Mouse (Mus musculus) intestine, postnatal 0 days (tissue): ENCODE measurements around the gene Tns1. TPM values are rescaled to one million over a fixed set of nuclear protein-coding genes. Genes with fewer than 3 reads are reported as not detected.
A peak's percentile ranks its signal among the peaks of the same experiment; 100 is the strongest.

Experiments
- ATAC-seq: fragments of 200-750 bp; cut with Nextera tagmentation; 2 replicates; pipeline ENCODE4 v1.8.0; 2017; ENCODE audit warnings: mild to moderate bottlenecking, moderate TSS enrichment, moderate library complexity
- H3K27ac ChIP-seq: fragments of 300-500 bp; sonication (generic); 2 replicates; pipeline ENCODE4 v1.5.1; 2014; ENCODE audit warnings: mild to moderate bottlenecking, low read depth, low read length, moderate library complexity
- H3K27me3 ChIP-seq: fragments of 300-500 bp; sonication (generic); replicated peaks from 2 replicates; pipeline ENCODE4 v1.6.1; 2014; ENCODE audit warnings: low read length, mixed read lengths; ENCODE audit not compliant: control insufficient read depth, insufficient read depth
- H3K36me3 ChIP-seq: fragments of 300-500 bp; sonication (generic); 2 replicates; pipeline ENCODE4 v1.6.1; 2014; ENCODE audit warnings: mild to moderate bottlenecking, moderate library complexity; ENCODE audit not compliant: control insufficient read depth, insufficient read depth
- H3K4me1 ChIP-seq: fragments of 300-500 bp; sonication (generic); replicated peaks from 2 replicates; pipeline ENCODE4 v1.6.1; 2014; ENCODE audit warnings: antibody characterized with exemption, low read length, mixed read lengths; ENCODE audit not compliant: control insufficient read depth, insufficient read depth
- H3K4me2 ChIP-seq: fragments of 300-500 bp; sonication (generic); replicated peaks from 2 replicates; pipeline ENCODE4 v1.6.1; 2014; ENCODE audit warnings: low read depth, mild to moderate bottlenecking, moderate library complexity
- H3K4me3 ChIP-seq: fragments of 300-500 bp; sonication (generic); 2 replicates; pipeline ENCODE4 v1.5.1; 2014; ENCODE audit warnings: low read depth, low read length
- H3K9ac ChIP-seq: fragments of 300-500 bp; sonication (generic); 2 replicates; pipeline ENCODE4 v1.6.1; 2014; ENCODE audit warnings: mild to moderate bottlenecking, low read depth, low read length
- H3K9me3 ChIP-seq: fragments of 300-500 bp; sonication (generic); 2 replicates; pipeline ENCODE4 v1.6.1; 2016; ENCODE audit warnings: mixed run types; ENCODE audit not compliant: control insufficient read depth
- CTCF ChIP-seq: sonication (generic); IDR thresholded peaks from 2 replicates; pipeline ENCODE4 v1.5.1; 2016; ENCODE audit warnings: low read depth, mild to moderate bottlenecking, control low read depth, antibody characterized with exemption, moderate library complexity
- WGBS: fragments of 180-500 bp; shearing (Covaris S2); extraction: QIAGEN DNeasy Blood & Tissue Kit; methylation state at CpG from one replicate; pipeline ENCODE4 v1.1.7; 2014; 5-methylcytosine and 5-hydroxymethylcytosine counted together
- polyA plus RNA-seq: library from polyadenylated mRNA; unstranded; fragments of >200 nt; fragmentation: Nextera tagmentation; extraction: Ambion mirVana; gene quantifications from 2 replicates; pipeline ENCODE4 v1.2.1, GENCODE M21; 2015

Tns1 gene
- polyA plus RNA-seq, 1 experiment from 2014 or later, result 21.5 TPM

DNA sequence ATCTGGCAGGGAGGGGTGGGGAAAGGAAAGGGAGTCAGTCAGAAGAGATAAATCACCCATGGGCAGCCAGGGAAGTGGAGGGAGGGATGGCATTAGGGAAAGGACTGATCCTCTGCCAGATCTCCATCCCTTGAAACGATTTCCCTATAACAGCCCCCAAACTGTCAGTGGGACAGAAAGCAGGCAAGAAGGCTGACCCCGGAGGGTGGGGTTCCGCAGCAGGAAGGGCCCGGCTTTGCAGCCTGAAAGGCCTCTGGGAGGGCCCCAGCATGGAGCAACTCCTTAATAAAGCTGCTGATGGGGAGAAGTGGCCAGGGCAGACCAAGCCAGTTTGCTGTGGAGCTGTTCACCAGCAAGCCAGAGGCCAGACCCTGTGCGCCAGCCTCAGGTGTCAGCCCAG is 151.5 kb downstream of the Tns1 start:
- Histone ChIP-seq H3K36me3 (peaks cover 14% of the 10 kb centered on the region; the same call in 1 of the 2 replicates), H3K4me3 (no peak overlapping the region), H3K4me1 (peaks cover 7% of the 10 kb centered on the region; the same call in 1 of the 2 replicates), H3K9ac (no peak overlapping the region), H3K27ac (no peak overlapping the region), H3K9me3 (no peaks in the 10 kb centered on the region), H3K4me2 (no peak overlapping the region), H3K27me3 (no peaks in the 10 kb centered on the region)
- no peak for TF ChIP-seq CTCF
- ATAC-seq, result no peak
- 49% methylated on average over 5 of the region's 5 CpGs for WGBS

DNA sequence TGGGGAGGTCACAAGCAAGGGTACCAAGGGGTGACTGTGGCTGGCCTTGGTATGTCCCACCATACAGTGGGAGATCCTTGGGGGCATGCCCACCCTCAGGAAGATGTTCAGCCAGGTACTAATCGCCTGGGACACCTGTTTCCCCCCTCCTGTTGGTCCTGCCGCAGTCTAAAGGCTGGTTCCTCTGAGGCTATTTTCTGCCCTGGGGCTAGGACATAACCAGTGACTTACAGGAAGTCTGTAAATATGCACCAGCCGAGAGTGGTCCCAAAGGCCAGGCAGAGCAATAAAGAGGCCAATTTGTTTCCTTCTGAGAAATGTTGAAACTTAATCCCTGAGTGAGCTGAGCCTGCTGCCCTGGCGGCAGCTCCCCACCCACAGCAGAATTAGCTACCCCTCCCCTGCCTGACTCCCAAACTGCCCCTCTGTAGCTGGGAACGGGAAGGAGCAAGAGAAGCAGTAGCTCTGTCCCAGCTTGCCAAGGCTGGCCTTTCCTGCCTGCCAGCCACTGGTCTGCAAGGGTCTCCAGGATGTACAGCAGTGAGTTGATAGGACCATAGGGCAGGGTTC is 154.0 kb downstream of the Tns1 start:
- H3K9ac ChIP-seq, result no peak overlapping the region
- no peak for TF ChIP-seq CTCF
- H3K4me1 ChIP-seq, result peaks cover 9% of the 10 kb centered on the region; the same call in 1 of the 2 replicates
- WGBS, result 9% methylated on average over 5 of the region's 5 CpGs
- ATAC-seq, result 0 out of 2 replicates have a peak, but pooled peaks have one; percentile 23
- H3K27ac ChIP-seq, result no peak overlapping the region
- no peaks in the 10 kb centered on the region for H3K27me3 ChIP-seq
- no peak overlapping the region for H3K4me2 ChIP-seq
- no peak overlapping the region for H3K4me3 ChIP-seq
- no peaks in the 10 kb centered on the region for H3K9me3 ChIP-seq
- peaks cover 7% of the 10 kb centered on the region; the same call in 1 of the 2 replicates for H3K36me3 ChIP-seq

DNA sequence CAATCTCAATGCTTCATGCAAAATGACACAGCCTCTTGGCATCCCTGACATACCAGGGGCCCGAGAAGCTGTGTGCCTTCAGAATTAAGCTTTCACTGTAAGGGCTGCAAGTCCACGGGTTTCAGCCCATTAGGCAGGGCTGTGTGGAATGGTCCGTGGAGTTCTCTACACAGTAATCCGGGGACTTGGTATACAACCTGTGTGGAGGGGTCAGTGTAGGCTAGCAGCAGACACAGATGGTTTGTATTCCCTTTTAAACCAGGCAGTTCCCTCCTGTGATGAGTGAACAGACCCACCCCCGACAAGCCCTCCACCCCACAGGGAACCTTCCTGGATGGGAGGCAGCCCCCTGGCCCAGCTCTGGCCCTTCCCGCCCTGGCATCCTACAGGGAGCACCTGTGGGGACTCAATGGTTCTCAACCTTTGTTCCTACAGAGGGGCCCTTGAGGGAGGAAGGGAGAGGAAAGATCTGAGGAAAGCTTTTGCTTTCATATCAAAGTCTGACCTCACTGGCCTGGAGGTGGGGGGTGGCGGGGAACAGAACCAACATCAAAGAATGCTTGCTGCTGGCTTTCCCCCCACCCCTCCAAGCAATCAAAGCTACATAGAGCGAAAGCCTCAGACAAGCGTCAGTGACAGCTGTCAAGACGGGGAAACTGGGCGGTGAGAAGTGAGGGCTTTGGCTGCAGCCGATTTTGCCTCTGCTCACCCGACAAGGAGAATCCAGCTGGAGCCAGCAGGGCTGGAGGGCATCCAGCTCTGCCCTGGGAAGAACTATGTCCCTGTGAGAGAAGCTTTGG is 155.3 kb downstream of the Tns1 start:
- ATAC-seq, result peak; percentile 72
- no peak for TF ChIP-seq CTCF
- no peak overlapping the region for H3K4me3 ChIP-seq
- H3K9me3 ChIP-seq, result no peaks in the 10 kb centered on the region
- 29% methylated on average over 13 of the region's 13 CpGs for WGBS
- H3K4me1 ChIP-seq, result peaks cover 9% of the 10 kb centered on the region; the same call in 1 of the 2 replicates
- no peak overlapping the region for H3K27ac ChIP-seq
- H3K9ac ChIP-seq, result no peak overlapping the region
- H3K27me3 ChIP-seq, result no peaks in the 10 kb centered on the region
- H3K36me3 ChIP-seq, result peaks cover 6% of the 10 kb centered on the region; the same call in 1 of the 2 replicates
- peak overlapping the region; percentile 51 for H3K4me2 ChIP-seq

DNA sequence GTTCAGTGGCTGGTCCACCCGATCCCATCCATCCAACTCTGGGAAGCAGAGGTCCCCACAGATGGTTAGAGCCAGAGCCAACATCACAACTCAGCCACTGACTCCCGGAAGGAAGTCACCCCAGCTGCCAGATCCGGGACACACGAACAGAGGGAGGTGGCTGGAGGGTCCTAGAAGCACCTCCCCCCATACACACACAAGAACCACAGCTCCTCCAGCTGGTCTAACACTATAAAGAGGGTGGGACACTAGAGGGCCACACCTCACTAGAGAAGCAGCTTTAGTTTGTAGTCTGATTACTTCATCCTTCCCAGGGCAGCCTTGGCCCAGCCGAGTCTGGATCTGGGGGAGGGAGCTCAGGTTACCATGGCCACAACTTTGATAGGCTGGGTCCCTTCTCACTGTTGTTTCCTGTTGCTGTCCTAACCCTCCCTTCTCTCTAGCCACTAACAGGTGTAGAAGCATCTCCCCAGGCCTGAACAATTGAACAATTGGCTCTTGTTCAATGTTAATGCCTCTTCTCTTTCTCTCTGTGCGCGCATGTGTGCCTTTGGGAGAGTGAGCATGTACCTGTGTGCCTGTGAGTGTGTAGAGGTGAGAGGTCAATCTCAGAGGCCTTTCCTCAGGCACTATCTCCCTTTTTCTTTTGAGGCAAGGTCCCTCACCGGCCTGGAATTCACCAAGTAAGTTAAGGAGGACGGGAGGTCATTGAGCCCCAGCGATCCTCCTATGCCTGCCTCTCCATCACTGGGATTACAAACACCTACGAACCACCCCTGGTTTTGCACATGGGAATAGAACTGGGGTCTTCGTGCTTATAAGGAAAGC is 157.6 kb downstream of the Tns1 start:
- no peak overlapping the region for H3K4me2 ChIP-seq
- no peaks in the 10 kb centered on the region for H3K27me3 ChIP-seq
- 0 out of 2 replicates have a peak, but pooled peaks have one; percentile 8 for ATAC-seq
- no peak overlapping the region for H3K4me3 ChIP-seq
- no peak overlapping the region for H3K9ac ChIP-seq
- H3K36me3 ChIP-seq, result peaks cover 6% of the 10 kb centered on the region; the same call in 1 of the 2 replicates
- H3K27ac ChIP-seq, result no peak overlapping the region
- no peaks in the 10 kb centered on the region for H3K9me3 ChIP-seq
- TF ChIP-seq CTCF, result peak; percentile 60
- 58% methylated on average over 12 of the region's 12 CpGs for WGBS
- peaks cover 15% of the 10 kb centered on the region for H3K4me1 ChIP-seq

DNA sequence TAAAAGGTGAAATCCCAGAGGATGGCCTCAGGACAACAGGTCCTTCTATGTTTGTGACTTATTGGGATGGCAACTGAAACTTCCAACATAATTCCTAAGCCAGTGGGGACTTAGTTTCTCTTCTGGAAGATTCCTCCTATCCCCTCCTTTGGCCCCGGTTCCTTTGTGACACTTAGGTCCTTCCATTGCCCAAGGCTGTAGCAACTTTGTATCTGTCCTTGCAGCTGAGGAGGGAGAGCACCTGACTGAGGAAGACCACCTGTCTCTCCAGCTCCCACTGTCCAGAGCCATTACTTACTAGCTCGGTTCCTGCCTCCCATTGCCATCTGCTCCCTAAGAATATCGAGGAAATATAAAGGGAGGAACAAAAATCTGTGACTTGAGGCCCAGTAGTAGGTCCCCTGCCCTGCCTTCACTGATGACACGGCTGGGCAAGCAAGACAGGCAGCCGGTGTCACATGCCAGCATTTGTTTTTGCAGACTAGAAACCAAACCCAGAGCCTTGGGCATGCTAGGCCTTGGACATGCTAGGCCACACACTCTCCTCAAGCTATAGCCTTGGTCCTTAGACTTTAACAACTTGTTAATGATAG is 160.0 kb downstream of the Tns1 start:
- peaks cover 6% of the 10 kb centered on the region; the same call in 1 of the 2 replicates for H3K36me3 ChIP-seq
- H3K27me3 ChIP-seq, result no peaks in the 10 kb centered on the region
- H3K4me2 ChIP-seq, result no peak overlapping the region
- H3K4me1 ChIP-seq, result peaks cover 15% of the 10 kb centered on the region
- H3K9me3 ChIP-seq, result no peaks in the 10 kb centered on the region
- H3K4me3 ChIP-seq, result no peak overlapping the region
- no peak for ATAC-seq
- 79% methylated on average over 5 of the region's 5 CpGs for WGBS
- H3K27ac ChIP-seq, result peak overlapping the region; percentile 61; the same call in 1 of the 2 replicates
- TF ChIP-seq CTCF, result no peak
- H3K9ac ChIP-seq, result no peak overlapping the region
